Mouse (Mus musculus) liver, postnatal 0 days (tissue): ENCODE measurements around the gene Zfp12.

Experiments
- CTCF ChIP-seq: sonication (generic); IDR thresholded peaks from 2 replicates; pipeline ENCODE4 v1.5.1; 2016; ENCODE audit warnings: antibody characterized with exemption, low read depth
- EP300 ChIP-seq: IDR thresholded peaks from 2 replicates; pipeline ENCODE4 v1.6.1; 2016; ENCODE audit warnings: antibody characterized with exemption, low read depth, mild to moderate bottlenecking

DNA sequence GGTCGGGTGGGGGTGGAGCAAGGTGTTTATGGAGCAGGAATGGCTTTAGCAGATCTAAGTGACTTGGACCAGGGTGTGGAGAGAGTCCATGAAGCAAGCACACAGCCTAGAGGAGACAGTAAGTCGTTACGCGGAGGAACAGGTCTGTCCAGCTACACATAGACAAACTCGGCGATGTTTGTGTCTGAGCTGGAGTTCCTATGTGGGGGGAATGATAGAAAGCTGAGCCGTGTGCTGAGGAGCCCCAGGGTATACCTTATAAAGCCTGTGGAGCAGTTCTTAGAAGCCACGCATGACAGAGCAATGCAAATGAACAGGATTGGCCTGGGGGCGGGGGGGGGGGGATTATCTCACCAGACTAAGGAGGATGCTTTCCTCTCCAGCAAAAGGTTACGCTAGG, 44.3 kb downstream of the Zfp12 start:
- TF ChIP-seq CTCF: no peak
- TF ChIP-seq EP300: no peak
